Mouse (Mus musculus) myocyte (in vitro differentiated cells): Measurements from ENCODE around the gene Prpf31.

Source experiments
- CEBPB ChIP-seq: IDR thresholded peaks from 2 replicates; pipeline ENCODE4 v1.6.1; 2011; ENCODE audit warnings: mild to moderate bottlenecking, moderate library complexity; ENCODE audit not compliant: poor library complexity, insufficient read depth, severe bottlenecking
- E2F4 ChIP-seq: IDR thresholded peaks from one replicate; pipeline ENCODE4 v1.6.1; 2011; ENCODE audit warnings: mild to moderate bottlenecking, control low read depth, moderate library complexity; ENCODE audit not compliant: insufficient read depth
- MAX ChIP-seq: IDR thresholded peaks from one replicate; pipeline ENCODE4 v1.6.1; 2011; ENCODE audit warnings: low read depth, mild to moderate bottlenecking, control low read depth
- POLR2A ChIP-seq: IDR thresholded peaks from one replicate; pipeline ENCODE4 v1.6.1; 2011; ENCODE audit warnings: low read depth, mild to moderate bottlenecking, control low read depth, moderate library complexity; ENCODE audit not compliant: insufficient read length
- POLR2AphosphoS2 ChIP-seq: IDR thresholded peaks from one replicate; pipeline ENCODE4 v1.6.1; 2011; ENCODE audit warnings: low read depth, control low read depth; ENCODE audit not compliant: insufficient read length
- TCF3 ChIP-seq: IDR thresholded peaks from one replicate; pipeline ENCODE4 v1.6.1; 2011; ENCODE audit warnings: low read depth, control low read depth; ENCODE audit not compliant: insufficient read length
- USF1 ChIP-seq: IDR thresholded peaks from one replicate; pipeline ENCODE4 v1.6.1; 2011; ENCODE audit warnings: low read depth, mild to moderate bottlenecking, control low read depth, moderate library complexity

DNA sequence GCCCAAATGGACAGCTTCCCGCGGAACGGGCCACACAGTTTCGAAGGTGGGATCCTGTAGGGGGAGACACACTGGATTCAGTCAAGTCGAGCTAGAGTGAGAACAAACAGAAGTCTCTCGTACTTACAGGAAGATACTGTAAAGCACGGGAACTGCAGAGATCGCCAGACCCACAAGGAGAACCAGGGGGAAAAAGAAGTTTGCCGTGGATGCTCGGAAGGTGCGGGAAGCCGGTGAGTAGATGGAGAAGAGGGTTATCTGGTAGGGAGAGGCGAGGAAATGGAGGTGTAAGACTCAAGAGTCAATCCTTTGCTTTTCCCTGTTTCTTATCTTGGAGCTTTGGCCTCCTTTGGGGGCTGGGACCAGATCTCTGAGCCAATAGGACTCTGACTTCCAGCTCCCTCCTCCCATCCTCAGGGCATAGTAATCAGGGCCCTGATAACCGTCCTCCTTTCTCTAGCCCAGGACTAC, 37.2 kb downstream of the Prpf31 start:
- TF ChIP-seq POLR2A (no peak), CEBPB (no peak), E2F4 (no peak), MAX (no peak), USF1 (no peak), TCF3 (no peak), POLR2AphosphoS2 (no peak)
